Mouse (Mus musculus) adrenal gland, postnatal 4 days (tissue): ENCODE results near the gene Haus2. TPM values are rescaled to one million over a fixed set of nuclear protein-coding genes. Genes with fewer than 3 reads are reported as not detected.
"Not testable (repeated sequence)": the region's sequence is repeated elsewhere in the genome, so short reads cannot be mapped to it uniquely, and the experiment has no call there.

Experiments
- DNase-seq, 2 experiments: peaks; one replicate each; pipeline ENCODE4 v3.0.0; 2021 to 2022; ENCODE audit warnings: low spot score in 2 of 2, mixed read lengths in 2 of 2
- long read RNA-seq, 2 experiments: library from polyadenylated mRNA; stranded (forward); transcript quantifications; one replicate each; pipeline ENCODE4 v2.0.0; 2021
- total RNA-seq, 2 experiments: library from RNA; stranded (reverse); gene quantifications; 2 replicates each; pipeline ENCODE4 v1.2.3; 2021

The Haus2 gene
- 10 to 100 TPM; 20.6 to 24.1 TPM for total RNA-seq
- long read RNA-seq, experiment 1, transcript Haus2-203 (6 exons, 3,154 nt) = major isoform, 11 of 13 reads
- long read RNA-seq, experiment 1, partial matches to known transcripts = 0 of 13 reads
- long read RNA-seq, experiment 1, other reads (novel, unspliced or antisense) = 0 of 13 reads
- long read RNA-seq, experiment 2, transcript Haus2-203 (6 exons, 3,154 nt) = major isoform, 14 of 19 reads
- long read RNA-seq, experiment 2, partial matches to known transcripts = 2 of 19 reads
- long read RNA-seq, experiment 2, other reads (novel, unspliced or antisense) = 1 of 19 reads

DNA sequence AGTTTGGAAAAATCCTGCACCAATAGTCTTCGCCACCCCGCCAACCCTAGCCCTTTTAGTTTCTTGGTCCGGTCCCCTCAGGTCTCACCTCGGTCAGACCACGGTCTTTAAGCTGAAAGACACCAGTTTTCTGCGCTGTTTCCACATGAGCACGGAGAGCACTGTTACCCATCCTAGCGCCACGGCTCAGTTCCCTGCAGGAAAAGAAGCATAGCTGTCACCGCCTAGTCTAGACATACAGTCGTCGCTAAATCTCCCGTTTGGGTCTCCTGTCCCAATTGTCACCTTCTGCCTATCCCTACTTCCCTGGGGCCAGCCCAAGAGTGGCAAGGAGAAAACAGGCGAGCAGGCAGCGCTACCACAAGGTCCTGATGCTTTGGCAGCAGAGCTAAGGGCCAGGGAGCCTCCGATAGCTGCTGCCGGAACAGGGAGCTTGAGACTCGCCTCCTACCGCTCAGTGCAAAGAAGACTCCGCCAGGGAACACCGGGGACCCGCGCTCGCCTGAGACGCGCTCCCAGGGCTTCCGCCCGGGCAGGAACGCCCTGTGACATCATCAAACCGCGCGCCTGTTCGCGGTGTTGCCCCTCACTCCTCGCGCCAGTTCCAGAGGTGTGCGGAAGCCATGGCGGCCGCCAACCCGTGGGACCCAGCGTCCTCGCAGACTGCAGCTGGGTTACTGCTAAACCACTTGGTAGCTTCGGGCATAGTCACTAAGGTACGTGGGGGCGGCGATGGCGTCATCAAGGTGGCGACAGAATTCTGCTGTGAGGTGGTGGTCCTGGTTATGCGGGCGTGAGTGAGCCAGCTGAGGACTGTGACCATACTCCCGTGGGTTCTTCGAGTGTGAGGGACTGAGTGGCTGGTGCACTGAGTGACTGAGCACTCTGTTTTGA, at the start of gene Haus2, which contains the start of gene Lrrc57:
Gene Haus2 (plus strand): TSS at position 554 of the 894 bp plus-strand sequence.
Gene Lrrc57 (minus strand): TSS at position 691 of the 894 bp plus-strand sequence.
- peak; percentile 75 to 85 for DNase-seq

DNA sequence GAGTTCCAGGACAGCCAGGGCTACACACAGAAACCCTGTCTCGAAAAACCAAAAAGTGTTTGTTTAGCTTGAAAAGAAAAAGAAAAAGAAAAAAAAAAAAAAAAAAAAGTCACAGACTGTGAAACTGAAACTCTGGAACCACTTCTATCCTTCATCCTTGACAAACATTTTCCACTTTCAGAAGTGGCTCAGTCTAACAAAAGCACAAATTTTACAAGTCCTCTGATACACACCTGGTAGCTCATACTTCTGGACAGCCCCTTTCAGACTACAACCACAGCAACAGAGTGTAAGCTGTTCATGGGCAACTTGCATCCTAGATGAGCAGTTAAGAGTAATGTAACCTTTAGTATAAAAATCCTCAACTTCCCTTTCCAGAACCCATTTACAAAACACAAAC, 47.7 kb upstream of the Haus2 start:
- DNase-seq = no peak

DNA sequence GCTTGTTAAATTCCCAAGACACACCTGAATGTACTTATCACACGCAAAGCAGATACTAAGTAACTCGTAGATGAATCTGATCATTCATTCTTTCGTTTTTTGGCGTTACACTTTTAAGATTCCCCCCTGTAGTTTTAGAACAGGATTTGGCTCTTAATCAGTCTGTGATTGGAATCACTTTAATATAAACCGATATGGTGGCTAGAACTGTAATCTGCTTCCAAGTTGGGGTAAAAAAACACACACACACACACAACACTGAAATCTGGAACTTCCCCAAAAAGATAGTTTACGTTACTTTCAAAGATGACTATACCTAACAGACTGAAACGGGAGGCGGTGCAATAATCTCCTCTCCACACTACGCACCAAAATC, 46.3 kb upstream of the Haus2 start:
- DNase-seq = no peak

DNA sequence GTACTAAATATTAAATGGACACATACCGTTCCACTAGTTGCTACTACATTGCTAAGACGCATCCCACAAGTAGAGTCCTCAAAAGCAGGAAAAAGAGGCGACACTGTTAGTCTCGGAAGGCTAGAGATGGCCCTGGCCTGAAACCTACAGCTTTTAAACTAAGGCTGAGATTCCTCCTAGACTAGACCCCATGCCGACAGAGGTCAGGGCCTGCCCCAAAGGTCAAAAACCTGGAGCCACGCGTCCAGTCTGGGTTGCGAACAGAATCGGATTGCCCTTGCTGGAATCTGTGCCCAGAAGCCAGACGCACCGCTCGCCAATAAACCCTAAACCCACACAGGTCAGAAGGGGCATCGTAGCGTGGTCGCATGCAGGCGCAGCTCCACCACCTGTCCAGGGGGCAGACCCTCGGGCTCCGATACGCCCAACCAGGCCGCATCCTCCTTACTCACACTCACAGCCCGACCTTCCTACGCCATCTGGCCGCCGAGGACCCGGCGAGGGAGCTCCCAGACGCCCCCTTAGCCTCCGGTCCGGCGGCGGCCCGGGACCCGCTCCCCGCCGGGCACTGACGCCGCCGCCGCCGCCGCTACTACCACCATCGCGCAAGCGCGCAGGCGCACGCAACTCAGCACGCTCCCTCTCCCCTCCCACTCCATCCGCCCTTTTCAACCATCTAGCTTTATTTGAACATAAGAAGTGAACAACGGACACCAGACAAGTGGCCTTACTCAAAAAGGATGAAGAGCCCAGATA, 45.8 kb upstream of the Haus2 start, which contains the start of gene Zfp106:
Gene Zfp106 (minus strand): TSS at position 609 of the 756 bp plus-strand sequence.
- peak; percentile 63 to 74 for DNase-seq

DNA sequence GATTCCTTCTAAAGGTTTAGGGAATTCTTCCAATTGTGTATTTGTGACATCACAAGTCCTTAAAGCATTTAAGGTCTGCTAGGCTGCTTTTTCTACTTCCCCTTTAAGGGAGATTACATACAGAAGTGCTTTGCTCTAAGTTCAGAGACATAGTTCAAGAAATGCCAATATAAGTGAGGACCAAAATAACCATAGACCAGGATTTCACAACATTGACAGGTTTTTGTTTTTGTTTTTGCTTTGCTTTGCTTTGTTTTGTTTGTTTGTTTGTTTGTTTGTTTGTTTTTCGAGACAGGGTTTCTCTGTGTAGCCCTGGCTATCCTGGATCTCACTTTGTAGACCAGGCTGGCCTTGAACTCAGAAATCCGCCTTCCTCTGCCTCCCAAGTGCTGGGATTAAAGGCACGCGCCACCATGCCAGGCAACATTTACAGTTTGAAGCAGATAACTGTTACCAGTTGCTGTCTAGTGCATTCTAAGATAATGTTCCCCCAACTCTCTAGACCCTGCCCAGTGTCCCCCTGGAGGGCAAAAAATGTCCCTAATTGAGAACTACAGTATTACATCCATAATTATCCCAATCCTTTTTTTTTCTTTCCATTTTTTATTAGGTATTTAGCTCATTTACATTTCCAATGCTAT, 44.5 kb upstream of the Haus2 start:
- DNase-seq = not testable (repeated sequence)

DNA sequence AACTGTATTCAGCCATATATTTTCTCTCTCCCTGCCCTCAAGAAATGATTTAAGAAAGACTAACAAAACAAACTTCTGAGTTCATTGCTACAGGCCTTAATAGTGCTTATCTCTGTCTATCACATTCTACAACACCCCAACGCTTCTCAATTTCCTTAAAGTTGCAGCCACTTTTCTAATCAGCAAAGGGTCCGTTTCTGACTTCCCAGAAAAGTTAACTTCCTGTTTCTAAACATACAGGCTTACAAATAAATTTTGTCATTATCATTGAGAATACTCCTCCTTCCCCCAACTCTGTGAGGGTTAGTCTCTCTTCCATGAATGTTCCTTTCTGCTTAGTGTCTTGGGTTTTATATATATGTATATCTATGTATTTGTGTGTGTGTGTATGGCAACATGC, 43.8 kb upstream of the Haus2 start:
- no peak for DNase-seq

DNA sequence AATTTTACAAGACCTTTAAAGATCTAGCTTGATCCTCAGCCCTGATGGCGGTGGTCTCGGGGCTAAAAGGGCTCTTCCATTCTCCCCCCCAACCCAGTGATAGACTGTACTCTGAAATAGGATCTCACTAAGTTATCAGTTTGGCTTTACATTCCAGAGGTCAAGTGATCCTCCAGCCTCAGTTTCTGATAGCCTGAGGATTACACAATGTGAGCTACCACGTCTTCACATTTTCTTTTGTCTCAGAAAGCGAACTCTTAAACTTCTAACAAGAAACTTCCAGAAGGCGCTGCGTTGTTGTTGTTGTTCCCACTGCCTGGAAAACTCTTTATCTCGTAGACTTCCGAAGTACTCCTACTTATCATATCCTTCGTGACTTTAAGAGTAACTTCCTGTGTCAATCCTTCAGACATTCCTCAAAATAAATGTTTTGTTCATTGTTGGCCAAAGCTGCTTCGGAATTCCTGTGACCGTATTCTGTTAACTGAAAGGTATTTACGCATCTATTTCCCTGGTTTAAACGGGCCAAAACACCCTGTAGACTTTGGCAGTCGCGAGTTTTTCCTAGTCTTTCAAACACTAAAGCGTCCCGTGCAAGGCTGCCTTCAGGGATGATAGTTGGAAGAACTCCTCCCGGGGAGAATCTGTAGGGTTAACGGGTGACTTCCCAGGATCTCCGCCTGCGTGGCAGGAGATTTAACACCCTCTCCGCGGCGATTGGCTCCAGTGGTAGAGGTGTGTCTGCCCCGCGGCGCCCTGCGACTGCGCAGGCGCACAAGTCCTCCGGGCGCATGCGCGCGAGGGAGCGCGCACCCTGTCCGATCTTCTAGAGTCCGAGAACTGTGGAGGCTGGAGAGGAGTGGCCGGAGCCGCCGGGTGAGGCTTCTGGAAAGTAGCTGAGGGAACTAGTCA, 42.0 kb upstream of the Haus2 start, which contains the start of gene Snap23:
Gene Snap23 (plus strand): TSS at position 786 of the 912 bp plus-strand sequence.
- DNase-seq = peak; percentile 91 to 93

DNA sequence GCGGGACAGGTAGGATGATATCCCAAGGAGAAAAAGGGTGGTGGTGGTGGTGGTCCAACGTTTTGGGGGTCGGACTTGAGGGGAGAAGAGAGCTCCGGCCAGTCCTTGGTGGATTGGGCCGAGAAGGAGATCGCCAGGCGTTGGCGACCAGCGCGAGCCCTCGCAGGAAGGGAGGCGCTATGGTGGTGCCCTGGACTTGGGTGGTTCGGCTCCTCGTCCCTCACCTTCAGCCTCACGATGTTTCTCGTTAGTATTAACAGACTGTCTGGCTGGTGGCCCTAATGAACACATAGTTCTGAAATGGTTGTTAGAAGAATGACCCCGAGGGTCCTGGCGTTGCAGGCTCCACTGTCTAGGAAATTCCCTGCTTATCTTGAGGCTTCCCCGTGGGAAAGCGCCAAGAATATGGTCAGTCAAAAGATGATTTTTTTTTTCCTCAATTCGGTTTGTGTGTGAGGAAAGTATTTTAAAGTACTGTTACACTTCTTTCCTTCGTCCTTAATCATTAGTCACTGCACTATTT, 41.3 kb upstream of the Haus2 start:
- no peak for DNase-seq

DNA sequence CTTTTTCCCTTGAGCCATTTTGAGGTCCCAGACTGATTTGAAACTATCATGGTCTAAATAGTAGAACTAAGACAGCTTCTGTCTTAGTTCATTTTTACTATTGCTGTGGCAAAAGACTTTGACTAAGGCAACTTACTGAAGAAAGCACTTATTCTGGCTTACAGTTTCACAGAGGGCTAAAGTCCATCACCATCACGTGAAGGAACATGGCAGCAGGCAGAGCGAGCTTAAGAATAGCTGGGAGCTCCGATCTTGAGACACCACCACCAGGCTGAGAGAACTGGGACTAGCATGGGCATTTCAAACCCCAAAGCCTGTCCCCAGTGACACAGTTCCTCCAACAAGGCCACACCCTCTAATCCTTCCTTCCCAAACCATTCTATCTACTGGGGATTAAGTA, 38.1 kb upstream of the Haus2 start:
- DNase-seq = no peak

DNA sequence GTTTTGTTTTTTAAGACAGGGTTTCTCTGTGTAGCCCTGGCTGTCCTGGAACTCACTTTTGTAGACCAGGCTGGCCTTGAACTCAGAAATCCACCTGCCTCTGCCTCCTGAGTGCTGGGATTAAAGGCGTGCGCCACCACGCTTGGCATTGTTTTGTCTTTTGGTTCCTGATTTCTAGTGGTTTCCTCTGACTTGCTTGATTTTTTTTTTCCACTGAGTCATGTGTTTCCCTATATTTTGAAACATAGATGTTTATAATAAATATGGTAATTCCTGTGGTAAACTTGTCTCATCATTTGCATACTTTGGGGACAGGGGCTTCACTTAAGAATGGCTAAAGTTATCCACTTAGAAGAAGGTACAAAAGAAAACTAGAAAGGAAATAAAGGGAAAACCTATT, 37.0 kb upstream of the Haus2 start:
- DNase-seq = not testable (repeated sequence)

DNA sequence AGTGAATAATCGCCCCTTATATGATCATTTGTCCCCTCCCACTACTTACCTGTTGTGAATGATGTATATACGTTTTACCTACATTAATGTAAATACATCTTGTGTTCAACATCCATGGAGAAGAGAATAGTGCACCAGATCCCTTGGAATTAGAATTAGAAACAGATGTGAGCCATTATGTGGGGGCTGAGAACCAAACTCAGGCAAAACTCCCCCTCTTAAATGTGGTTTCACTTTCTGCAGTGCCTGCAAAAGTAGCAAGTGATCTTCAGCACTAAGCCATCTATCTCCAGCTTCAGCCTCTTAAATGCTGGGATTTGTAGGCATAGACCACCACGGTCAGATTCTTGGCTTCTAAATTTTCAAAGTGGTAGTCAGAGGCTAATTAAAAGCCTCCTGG, 34.1 kb upstream of the Haus2 start:
- DNase-seq = no peak

DNA sequence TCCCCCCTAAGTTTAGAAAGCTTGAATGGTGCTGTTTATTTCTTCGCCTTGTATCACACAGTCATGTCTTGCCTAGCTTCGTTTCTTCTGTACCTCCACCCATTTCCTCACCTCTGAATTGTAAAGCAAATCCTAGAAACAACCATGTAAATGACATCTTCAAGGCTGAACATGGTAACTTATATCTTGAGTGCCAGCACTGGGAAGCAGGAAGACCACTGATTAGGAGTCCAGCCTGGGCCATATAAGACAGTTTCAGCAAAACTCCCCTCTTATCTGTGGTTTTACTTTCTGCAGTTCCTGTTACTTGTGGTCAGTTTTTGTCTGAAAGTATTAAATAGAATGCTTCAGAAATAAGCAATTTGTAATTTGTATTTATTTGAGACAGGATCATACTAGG, 33.2 kb upstream of the Haus2 start:
- no peak for DNase-seq

DNA sequence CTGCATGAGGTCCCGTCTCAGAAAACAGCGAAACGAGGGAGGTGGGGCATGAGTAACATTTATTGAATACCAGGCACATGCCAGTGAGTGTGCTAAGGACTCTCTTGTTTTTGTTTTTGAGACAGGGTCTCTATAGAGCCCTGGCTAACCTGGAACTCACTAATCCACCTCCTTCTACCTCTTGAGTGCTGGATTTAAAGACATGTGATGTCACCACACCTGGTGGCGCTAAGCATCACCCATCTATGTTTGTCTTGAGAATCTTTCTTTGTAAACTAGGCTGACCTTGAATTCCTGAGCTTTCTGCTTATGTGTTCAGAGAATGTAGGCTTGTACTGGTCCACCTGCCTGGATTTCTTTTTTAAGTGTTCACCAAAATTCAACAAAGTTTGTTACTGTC, 31.4 kb upstream of the Haus2 start:
- DNase-seq = no peak

DNA sequence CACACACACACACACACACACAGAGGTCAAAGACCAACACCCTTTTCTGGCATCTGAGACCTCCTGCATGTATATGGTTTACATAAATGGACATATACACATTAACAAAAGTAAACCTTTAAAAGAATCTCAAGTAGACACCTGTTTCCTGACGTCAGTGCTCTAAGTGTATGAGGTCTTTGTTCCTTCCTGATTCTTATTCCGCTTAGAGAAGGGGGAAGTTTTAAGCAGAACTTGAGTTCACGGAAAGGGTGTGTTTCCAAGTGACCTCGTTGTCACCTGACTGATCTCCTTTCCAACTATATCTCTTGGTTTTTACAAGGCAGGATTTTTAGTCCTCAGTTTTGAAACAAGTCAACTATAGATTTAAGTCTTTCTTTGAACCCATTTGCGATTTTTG, 30.9 kb upstream of the Haus2 start:
- no peak for DNase-seq

DNA sequence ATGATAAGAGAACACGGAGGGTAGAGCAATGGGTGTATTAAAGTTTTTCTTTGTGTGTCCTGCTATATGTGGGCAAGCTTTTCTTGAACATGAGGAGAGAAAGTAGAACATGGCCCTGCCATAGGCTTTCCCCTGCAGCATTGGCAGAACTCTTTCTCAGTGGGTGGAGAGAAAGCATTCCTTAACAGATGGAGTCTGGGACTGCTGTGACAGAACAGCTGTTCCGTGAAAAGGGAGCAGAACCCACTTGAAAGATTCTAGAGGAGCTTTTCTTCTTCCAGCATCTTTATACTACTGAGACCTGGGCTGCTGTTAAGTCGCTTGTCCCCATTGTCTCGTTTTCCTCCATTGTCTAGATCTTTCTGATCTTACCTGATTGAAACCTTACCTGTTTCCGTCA, 19.4 kb upstream of the Haus2 start:
- no peak for DNase-seq

DNA sequence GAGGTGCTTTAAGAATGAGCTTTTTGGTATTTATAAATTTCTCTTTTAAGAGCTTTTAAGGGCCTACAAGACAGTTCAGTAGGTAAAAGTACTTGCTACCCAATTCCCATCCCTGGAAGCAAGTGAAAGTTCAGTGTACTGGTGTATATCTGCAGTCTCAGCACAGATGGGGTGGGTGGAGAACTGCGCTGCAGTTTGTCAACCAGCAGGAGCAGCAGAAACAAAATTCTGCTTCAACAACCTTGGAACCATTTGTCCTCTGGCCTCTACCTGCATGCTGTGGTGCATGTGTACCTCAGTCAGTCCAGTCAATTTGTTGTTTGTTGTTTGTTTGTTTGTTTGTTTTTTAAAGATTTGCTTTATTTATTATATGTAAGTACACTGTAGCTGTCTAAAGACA, 17.0 kb upstream of the Haus2 start:
- DNase-seq = no peak

DNA sequence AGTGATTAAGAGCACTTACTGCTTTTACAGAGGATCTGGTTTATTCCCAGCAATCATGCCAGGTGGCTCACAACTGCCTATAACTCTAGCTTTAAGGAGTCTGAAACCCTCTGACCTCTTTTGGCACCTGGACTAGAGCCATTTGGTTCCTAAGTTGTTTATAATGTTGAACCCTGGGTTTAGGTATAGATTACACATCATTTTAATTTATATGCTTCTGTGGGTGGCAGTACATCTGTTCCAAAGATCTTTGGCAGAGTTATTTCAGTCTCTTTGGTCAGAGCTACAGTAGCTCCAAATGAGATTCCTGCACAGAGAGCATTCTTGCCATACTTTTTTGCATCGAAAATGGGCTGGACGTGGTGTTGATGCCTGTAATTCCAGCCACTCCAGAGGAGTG, 11.4 kb upstream of the Haus2 start:
- DNase-seq = no peak

DNA sequence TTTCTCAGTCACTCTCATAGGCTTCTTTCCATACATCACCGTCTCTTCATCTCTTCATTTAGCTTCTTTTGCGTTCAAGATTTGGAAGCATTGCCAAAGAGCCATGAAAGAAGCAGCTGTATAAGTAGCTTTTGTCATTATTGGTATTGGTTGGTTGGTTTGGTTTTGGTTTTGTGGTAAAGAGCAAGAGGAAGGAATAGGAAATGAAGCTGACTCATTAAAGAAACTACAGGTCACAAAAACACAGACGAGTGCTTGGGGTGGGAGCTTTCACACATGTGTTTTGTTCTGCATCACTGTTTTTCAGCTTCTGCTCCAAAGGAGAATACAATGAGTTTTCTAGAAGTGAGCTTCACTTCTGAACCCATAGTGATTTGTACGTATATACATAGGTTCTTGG, 9.7 kb upstream of the Haus2 start:
- no peak for DNase-seq

DNA sequence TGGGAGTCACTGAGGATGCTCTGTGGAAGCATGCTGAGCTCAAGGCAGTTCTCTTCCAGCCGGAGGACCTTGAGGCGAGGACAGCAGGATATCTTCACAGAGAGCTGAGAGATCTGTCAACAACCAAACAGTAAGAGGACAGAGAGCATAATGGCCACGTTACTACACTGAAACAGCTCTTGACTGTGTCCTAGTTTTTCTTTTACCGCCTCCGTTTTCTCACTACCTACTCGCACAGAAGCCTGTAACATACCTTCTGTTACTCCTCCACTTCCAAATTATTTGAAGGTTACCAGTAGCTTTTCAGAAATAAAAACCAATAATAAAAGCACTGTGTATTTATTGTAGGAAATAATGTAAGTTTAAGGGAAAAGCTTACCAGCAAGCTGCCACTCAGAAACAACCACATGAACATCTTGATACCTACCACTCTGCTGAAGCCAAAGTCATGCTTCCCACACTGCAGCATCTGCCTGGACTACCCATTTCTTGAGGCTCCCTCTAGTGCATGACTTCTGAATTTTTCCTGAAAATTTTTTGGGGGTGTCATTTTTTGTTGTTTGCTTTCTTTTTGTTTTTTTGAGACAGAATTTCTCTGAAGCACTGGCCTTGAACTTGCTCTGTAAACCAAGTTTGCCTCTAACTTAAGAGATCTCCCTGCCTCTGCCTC, 3.0 kb upstream of the Haus2 start:
- no peak for DNase-seq
